9 mouse cellular contexts compared by ENCODE assay signal in genomic region chr17:24173423-24173822, GRCm38 (mm10). TPM values are rescaled to one million over a fixed set of nuclear protein-coding genes. Genes with fewer than 3 reads are reported as not detected.
DNase-seq lines count a peak whose midpoint lies in the region; ATAC-seq lines count a peak whose summit lies in the region.
"Had no signal": no experiment of that assay in that cellular context is flagged by ENCODE, and none has a peak within 500 bp of the region (broad histone marks: within the 10 kb centered on the region; RNA-seq: fewer than 3 reads in every experiment).

No protein-coding gene starts in this region.

- peak; percentile 72 for DNase-seq in kidney, adult 18-20 months
- peak; percentile 57 for DNase-seq in MEL-GATA-1-ER (ENCODE audit: extremely low read depth, low read depth)
- peak; percentile 75 for DNase-seq in cerebellum, adult 8-10 months
- DNase-seq in gastrocnemius, postnatal 14 days: peak; percentile 56
- DNase-seq in left cerebral cortex, postnatal 10 days (ENCODE audit: extremely low spot score in 1 of 2, low spot score in 2 of 2): peak; percentile 64 to 68
- DNase-seq in neural tube, embryonic 11.5 days (ENCODE audit: low spot score): peak; percentile 63
- peak; percentile 46 to 82 for DNase-seq in thymus, postnatal 10 days (ENCODE audit: low spot score in 2 of 2)

- 7% methylated on average over 3 of the region's 3 CpGs for WGBS in kidney, embryonic 15.5 days
- WGBS in neural tube, embryonic 11.5 days: 4% methylated on average over 3 of the region's 3 CpGs

- intact Hi-C loops in gastrocnemius, postnatal 14 days (cut with DNase I; ENCODE audit: low total_unique reads): loop anchor here (5.0 to 10.0 kb wide), 2 partner anchors 131 to 214 kb away; no protein-coding TSS in a partner anchor
- intact Hi-C loops in left cerebral cortex, postnatal 10 days (cut with DNase I): loop anchor here (5.0 to 10.0 kb wide), 4 partner anchors 34 to 214 kb away; partner anchors contain the start of genes Abca17, Abca3, Ccnf and Ntn3

- no peak overlapping the region for H3K4me2 ChIP-seq in kidney, embryonic 15.5 days
- H3K4me2 ChIP-seq in neural tube, embryonic 11.5 days (ENCODE audit: low read depth): no peak overlapping the region

- H3K27ac ChIP-seq in kidney, embryonic 15.5 days: no peak overlapping the region
- no peak overlapping the region for H3K27ac ChIP-seq in neural tube, embryonic 11.5 days (ENCODE audit: low read depth, low read length)

- no peaks in the 10 kb centered on the region for H3K9me3 ChIP-seq in kidney, embryonic 15.5 days (replicated peaks)
- H3K9me3 ChIP-seq in neural tube, embryonic 11.5 days (ENCODE audit: control insufficient read depth, low read length): no peaks in the 10 kb centered on the region

- no peak for ATAC-seq in kidney, embryonic 15.5 days (replicated peaks; ENCODE audit: low FRiP score)
- ATAC-seq in neural tube, embryonic 11.5 days (ENCODE audit: insufficient read depth, low FRiP score, low TSS enrichment): no peak

- no peaks in the 10 kb centered on the region for H3K27me3 ChIP-seq in kidney, embryonic 15.5 days
- no peaks in the 10 kb centered on the region for H3K27me3 ChIP-seq in neural tube, embryonic 11.5 days (ENCODE audit: control insufficient read depth, insufficient read depth, low read length)

- H3K4me1 ChIP-seq in kidney, embryonic 15.5 days: peaks cover 9% of the 10 kb centered on the region
- no peaks in the 10 kb centered on the region; the same call in 1 of the 2 replicates for H3K4me1 ChIP-seq in neural tube, embryonic 11.5 days (ENCODE audit: control insufficient read depth, insufficient read depth, low read length)

- H3K4me3 ChIP-seq in kidney, embryonic 15.5 days (replicated peaks): no peak overlapping the region
- H3K4me3 ChIP-seq in neural tube, embryonic 11.5 days (ENCODE audit: low read depth, low read length): no peak overlapping the region
- H3K4me3 ChIP-seq: erythroblast, embryonic 14.5 days had no signal

- H3K9ac ChIP-seq in kidney, embryonic 15.5 days: no peak overlapping the region
- no peak overlapping the region for H3K9ac ChIP-seq in neural tube, embryonic 11.5 days (ENCODE audit: low read length)

- no peaks in the 10 kb centered on the region for H3K36me3 ChIP-seq in kidney, embryonic 15.5 days
- H3K36me3 ChIP-seq in neural tube, embryonic 11.5 days (ENCODE audit: control insufficient read depth, insufficient read depth, low read length): no peaks in the 10 kb centered on the region

RNA-seq across cellular contexts. Expression of gene Atp6v0c, which starts 3.9 kb away (rescaled TPM):
- 546 and 562 TPM in 2 replicates for polyA plus RNA-seq in kidney, embryonic 15.5 days (2015; fragmentation: Nextera tagmentation; extraction: Ambion mirVana)
- 100 to 1,000 TPM; 167 to 178 TPM for total RNA-seq in gastrocnemius, postnatal 14 days (2021)
- total RNA-seq in left cerebral cortex, postnatal 10 days (2021): 1,000 to 10,000 TPM; 1,322 to 1,387 TPM
- polyA plus RNA-seq in neural tube, embryonic 11.5 days (2014; fragmentation: Nextera tagmentation; extraction: Ambion mirVana): 555 and 574 TPM in 2 replicates

RNA-seq across cellular contexts. Expression of gene Amdhd2, which starts 9.9 kb away (rescaled TPM):
- 36.7 and 40.9 TPM in 2 replicates for polyA plus RNA-seq in kidney, embryonic 15.5 days (2015; fragmentation: Nextera tagmentation; extraction: Ambion mirVana)
- total RNA-seq in gastrocnemius, postnatal 14 days (2021): 10 to 100 TPM in 1 of 2 experiments, 1 to 10 TPM in 1; 9.5 to 13.5 TPM
- 10 to 100 TPM; 33.3 to 36.0 TPM for total RNA-seq in left cerebral cortex, postnatal 10 days (2021)
- 27.3 and 36.2 TPM in 2 replicates for polyA plus RNA-seq in neural tube, embryonic 11.5 days (2014; fragmentation: Nextera tagmentation; extraction: Ambion mirVana)

RNA-seq across cellular contexts. Expression of gene Pdpk1, which starts 22.7 kb away (rescaled TPM):
- polyA plus RNA-seq in kidney, embryonic 15.5 days (2015; fragmentation: Nextera tagmentation; extraction: Ambion mirVana): 35.0 and 36.4 TPM in 2 replicates
- total RNA-seq in gastrocnemius, postnatal 14 days (2021): 10 to 100 TPM; 39.5 to 41.3 TPM
- total RNA-seq in left cerebral cortex, postnatal 10 days (2021): 10 to 100 TPM; 75.3 to 81.9 TPM
- 44.6 and 44.9 TPM in 2 replicates for polyA plus RNA-seq in neural tube, embryonic 11.5 days (2014; fragmentation: Nextera tagmentation; extraction: Ambion mirVana)

RNA-seq across cellular contexts. Expression of gene Tbc1d24, which starts 31.9 kb away (rescaled TPM):
- 5.9 and 6.7 TPM in 2 replicates for polyA plus RNA-seq in kidney, embryonic 15.5 days (2015; fragmentation: Nextera tagmentation; extraction: Ambion mirVana)
- total RNA-seq in gastrocnemius, postnatal 14 days (2021): 1 to 10 TPM; 3.4 to 3.5 TPM
- total RNA-seq in left cerebral cortex, postnatal 10 days (2021): 10 to 100 TPM; 70.4 to 74.8 TPM
- 7.9 and 8.7 TPM in 2 replicates for polyA plus RNA-seq in neural tube, embryonic 11.5 days (2014; fragmentation: Nextera tagmentation; extraction: Ambion mirVana)

RNA-seq across cellular contexts. Expression of gene Ntn3, which starts 35.9 kb away (rescaled TPM):
- 5.1 and 5.6 TPM in 2 replicates for polyA plus RNA-seq in kidney, embryonic 15.5 days (2015; fragmentation: Nextera tagmentation; extraction: Ambion mirVana)
- 1 to 10 TPM in 1 of 2 experiments, under 1 TPM in 1; 0.86 to 1.1 TPM for total RNA-seq in gastrocnemius, postnatal 14 days (2021)
- 10 to 100 TPM; 13.1 to 14.4 TPM for total RNA-seq in left cerebral cortex, postnatal 10 days (2021)
- polyA plus RNA-seq in neural tube, embryonic 11.5 days (2014; fragmentation: Nextera tagmentation; extraction: Ambion mirVana): 4.0 and 4.7 TPM in 2 replicates

Comparison
In these comparisons a context has a peak if more than half of its experiments do, and no peak if none do; other contexts are left out.
1. RNA of gene Atp6v0c, which starts 3.9 kb away (total RNA-seq): 1,322 to 1,387 TPM in left cerebral cortex, postnatal 10 days; 167 to 178 TPM in gastrocnemius, postnatal 14 days; every median in the first group is over 4 times any median in the second.
2. Peak in every context shown above with its lines, with median percentiles within 50 percentile points of each other: DNase-seq.